Mouse (Mus musculus): ENCODE results near the gene Pwp2. TPM values are rescaled to one million over a fixed set of nuclear protein-coding genes. Genes with fewer than 3 reads are reported as not detected.

Pwp2 gene
- total and polyA plus RNA-seq, 3 experiments = 41.2 to 49.9 (median 43.0) TPM

DNA sequence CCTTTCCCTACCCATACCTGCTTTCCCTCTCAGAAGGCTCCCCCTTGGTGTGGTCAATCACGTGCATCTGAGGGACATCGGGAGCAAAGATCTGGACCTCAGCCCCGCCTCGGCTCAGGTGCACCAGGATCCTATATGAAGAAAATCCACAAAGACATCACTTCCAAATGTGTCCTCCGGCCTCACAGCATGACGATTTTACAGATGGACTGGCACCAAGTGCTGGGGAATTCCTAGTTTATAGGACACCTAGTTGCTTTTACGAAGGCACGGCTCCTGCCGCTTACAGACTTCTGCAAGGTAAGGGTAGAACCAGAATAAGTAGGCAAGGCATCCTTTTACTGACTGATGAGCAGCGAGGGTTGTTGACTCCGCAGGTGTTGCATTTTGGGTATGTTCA lies 16.2 kb downstream of the Pwp2 start:
- H3K4me2 ChIP-seq (ENCODE audit: insufficient read depth, low read depth, poor library complexity, severe bottlenecking) = peak overlapping the region; percentile 63
- peak overlapping the region; percentile 53 for H3K9ac ChIP-seq (ENCODE audit: insufficient read depth, low read depth)
- H3K36me3 ChIP-seq (replicated peaks in 1 of 2; ENCODE audit: control insufficient read depth in 1 of 2, insufficient read depth in 1 of 2, low read length in 1 of 2) = peaks cover 63 to 80% of the 10 kb centered on the region in 2 experiments
- no peak for DNase-seq (ENCODE audit: extremely low read depth)
- dilution Hi-C loops (cut with MboI; ENCODE audit: extremely low pct_ligation_motif_present, extremely low pct_unique_long_range_greater_than_20kb, low sequenced_read_pairs) = no loop called here
- no peaks in the 10 kb centered on the region for H3K79me2 ChIP-seq (replicated peaks; ENCODE audit: control insufficient read depth, extremely low read depth, insufficient read depth, poor library complexity, severe bottlenecking)
- in situ Hi-C loops (cut with MboI; ENCODE audit: low pct_ligation_motif_present, low pct_unique_long_range_greater_than_20kb, low sequenced_read_pairs) = loop anchor here (5.0 kb wide), 1 partner anchor 136 kb away; no protein-coding TSS in a partner anchor
- H3K4me3 ChIP-seq (replicated peaks in 1 of 3; ENCODE audit: low read depth in 2 of 3, low read length in 2 of 3, poor library complexity in 1 of 3) = peak overlapping the region; percentile 77 to 88 (median 85)
- peaks cover 17 to 26% of the 10 kb centered on the region in 2 experiments for H3K4me1 ChIP-seq (ENCODE audit: control insufficient read depth in 1 of 2, insufficient read depth in 2 of 2)
- H3K27ac ChIP-seq (ENCODE audit: insufficient read depth, low read depth) = no peak overlapping the region
- TF ChIP-seq ZMIZ1 (IDR thresholded peaks at IDR 0.05; ENCODE audit: low read depth, low read length) (no peak), USF1 (IDR thresholded peaks at IDR 0.05; ENCODE audit: low read depth, low read length) (no peak), RAD21 (IDR thresholded peaks at IDR 0.05; ENCODE audit: low read depth, low read length) (no peak), TBP (conservative IDR thresholded peaks at IDR 0.05; ENCODE audit: low read depth, low read length) (no peak), TCF12 (IDR thresholded peaks at IDR 0.05; ENCODE audit: low read depth, low read length) (no peak)
- no peaks in the 10 kb centered on the region for H3K27me3 ChIP-seq (replicated peaks)
- H3K9me3 ChIP-seq (replicated peaks; ENCODE audit: low read length) = no peaks in the 10 kb centered on the region

DNA sequence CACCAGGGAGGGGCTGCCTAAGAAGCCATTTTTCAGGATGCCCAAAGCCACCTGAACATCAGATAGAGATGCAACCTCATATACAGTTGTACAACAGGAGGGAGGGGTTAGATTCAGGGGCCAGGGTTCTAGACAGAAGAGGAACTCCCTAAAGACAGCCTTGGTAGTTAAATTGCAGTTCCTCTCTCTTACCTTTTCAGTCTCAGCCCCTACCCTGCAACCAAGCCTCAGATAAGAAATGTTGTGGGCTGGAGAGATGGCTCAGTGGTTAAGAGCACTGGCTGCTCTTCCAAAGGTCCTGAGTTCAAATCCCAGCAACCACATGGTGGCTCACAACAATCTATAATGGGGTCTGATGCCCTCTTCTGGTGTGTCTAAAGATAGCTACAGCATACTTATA lies 17.2 kb downstream of the Pwp2 start:
- no peak overlapping the region for H3K4me3 ChIP-seq (replicated peaks in 1 of 3; ENCODE audit: low read depth in 2 of 3, low read length in 2 of 3, poor library complexity in 1 of 3)
- dilution Hi-C loops (cut with MboI; ENCODE audit: extremely low pct_ligation_motif_present, extremely low pct_unique_long_range_greater_than_20kb, low sequenced_read_pairs) = no loop called here
- H3K79me2 ChIP-seq (replicated peaks; ENCODE audit: control insufficient read depth, extremely low read depth, insufficient read depth, poor library complexity, severe bottlenecking) = no peaks in the 10 kb centered on the region
- no peaks in the 10 kb centered on the region for H3K27me3 ChIP-seq (replicated peaks)
- TF ChIP-seq MAZ (IDR thresholded peaks at IDR 0.05; ENCODE audit: low read depth, low read length) (no peak), JUN (IDR thresholded peaks at IDR 0.05; ENCODE audit: insufficient read depth, low read depth, low read length) (no peak), NRF1 (IDR thresholded peaks at IDR 0.05; ENCODE audit: low read depth, low read length) (no peak), ZNF384 (IDR thresholded peaks at IDR 0.05; ENCODE audit: low read depth, low read length) (no peak), E2F4 (IDR thresholded peaks at IDR 0.05; ENCODE audit: insufficient replicate concordance, low read depth, low read length) (no peak), USF1 (IDR thresholded peaks at IDR 0.05; ENCODE audit: low read depth, low read length) (no peak), CTCF (conservative IDR thresholded peaks at IDR 0.05 in 1 of 2, IDR thresholded peaks at IDR 0.05 in 1 of 2; ENCODE audit: low read depth in 2 of 2, low read length in 2 of 2) (no peak), KAT2A (IDR thresholded peaks at IDR 0.05; ENCODE audit: insufficient replicate concordance, low read length) (no peak), MAX (IDR thresholded peaks at IDR 0.05; ENCODE audit: low read length) (no peak), USF2 (conservative IDR thresholded peaks at IDR 0.05; ENCODE audit: low read depth, low read length) (no peak), RAD21 (IDR thresholded peaks at IDR 0.05; ENCODE audit: low read depth, low read length) (no peak), HCFC1 (IDR thresholded peaks at IDR 0.05; ENCODE audit: low read depth, low read length) (no peak), CHD2 (IDR thresholded peaks at IDR 0.05; ENCODE audit: low read length) (no peak), RCOR1 (conservative IDR thresholded peaks at IDR 0.05; ENCODE audit: low read depth, low read length) (no peak), MYC (IDR thresholded peaks at IDR 0.05; ENCODE audit: low read depth, low read length) (no peak), MXI1 (IDR thresholded peaks at IDR 0.05; ENCODE audit: low read depth, low read length) (no peak), ZC3H11A (IDR thresholded peaks at IDR 0.05; ENCODE audit: low read depth, low read length) (no peak), JUND (conservative IDR thresholded peaks at IDR 0.05; ENCODE audit: low read depth, low read length) (no peak), MAFK (IDR thresholded peaks at IDR 0.05; ENCODE audit: insufficient replicate concordance, low read length) (no peak), ZMIZ1 (IDR thresholded peaks at IDR 0.05; ENCODE audit: low read depth, low read length) (no peak)
- H3K36me3 ChIP-seq (replicated peaks in 1 of 2; ENCODE audit: control insufficient read depth in 1 of 2, insufficient read depth in 1 of 2, low read length in 1 of 2) = peaks cover 63 to 80% of the 10 kb centered on the region in 2 experiments
- in situ Hi-C loops (cut with MboI; ENCODE audit: low pct_ligation_motif_present, low pct_unique_long_range_greater_than_20kb, low sequenced_read_pairs) = loop anchor here (5.0 kb wide), 1 partner anchor 135 kb away; no protein-coding TSS in a partner anchor
- no peaks in the 10 kb centered on the region for H3K9me3 ChIP-seq (replicated peaks; ENCODE audit: low read length)
- no peak overlapping the region for H3K4me2 ChIP-seq (ENCODE audit: insufficient read depth, low read depth, poor library complexity, severe bottlenecking)
- no peak overlapping the region for H3K9ac ChIP-seq (ENCODE audit: insufficient read depth, low read depth)
- no peak for DNase-seq (ENCODE audit: extremely low read depth)
- H3K27ac ChIP-seq (ENCODE audit: insufficient read depth, low read depth) = no peak overlapping the region
- peaks cover 17 to 26% of the 10 kb centered on the region in 2 experiments for H3K4me1 ChIP-seq (ENCODE audit: control insufficient read depth in 1 of 2, insufficient read depth in 2 of 2)
